Mouse (Mus musculus): ENCODE data around the gene Il23a. TPM values are rescaled to one million over a fixed set of nuclear protein-coding genes. Genes with fewer than 3 reads are reported as not detected.

Gene Il23a
- polyA plus RNA-seq, 1 experiment from 2014 or later: 0.16 TPM

- ATAC-seq (replicated peaks; ENCODE audit: low FRiP score, low read depth) (no peak), DNase-seq (ENCODE audit: low spot score) (no peak)
- no peak overlapping the region for H3K27ac ChIP-seq
- TF ChIP-seq CTCF (IDR thresholded peaks at IDR 0.05; ENCODE audit: low read depth): no peak
- H3K27me3 ChIP-seq (ENCODE audit: insufficient read depth, low read length): no peaks in the 10 kb centered on the region
- no peaks in the 10 kb centered on the region for H3K9me3 ChIP-seq (replicated peaks; ENCODE audit: low read length)
- H3K4me3 ChIP-seq (replicated peaks; ENCODE audit: low read depth, low read length): no peak overlapping the region
- no peak overlapping the region for H3K4me2 ChIP-seq (ENCODE audit: low read length)
- 83% methylated on average over 8 of the region's 8 CpGs for WGBS
- H3K4me1 ChIP-seq (replicated peaks; ENCODE audit: insufficient read depth, low read length): no peaks in the 10 kb centered on the region
- H3K9ac ChIP-seq (ENCODE audit: low read depth, low read length): no peak overlapping the region
- peaks cover 13% of the 10 kb centered on the region for H3K36me3 ChIP-seq (ENCODE audit: insufficient read depth, low read length)
These were observed 42.6 kb downstream of the Il23a start for GRCm38 (mm10) chr10:128255925-128256324.

GRCm38 (mm10) chr10:128253677-128254255, 44.8 kb downstream of the Il23a start, which contains the start of gene Apon:
Apon (plus strand) TSS chr10:128254096.
- H3K27ac ChIP-seq: no peak within 1 kb of the TSS
- H3K27me3 ChIP-seq (ENCODE audit: insufficient read depth, low read length): no peaks in the 10 kb centered on the region
- DNase-seq (ENCODE audit: low spot score) (no peak), ATAC-seq (replicated peaks; ENCODE audit: low FRiP score, low read depth) (no peak)
- no peak within 1 kb of the TSS for H3K4me2 ChIP-seq (ENCODE audit: low read length)
- H3K36me3 ChIP-seq (ENCODE audit: insufficient read depth, low read length): peaks cover 32% of the 10 kb centered on the region
- H3K9ac ChIP-seq (ENCODE audit: low read depth, low read length): no peak within 1 kb of the TSS
- WGBS: 80% methylated on average over 4 of the region's 4 CpGs
- no peaks in the 10 kb centered on the region for H3K4me1 ChIP-seq (replicated peaks; ENCODE audit: insufficient read depth, low read length)
- no peak for TF ChIP-seq CTCF (IDR thresholded peaks at IDR 0.05; ENCODE audit: low read depth)
- H3K4me3 ChIP-seq (replicated peaks; ENCODE audit: low read depth, low read length): no peak within 1 kb of the TSS
- H3K9me3 ChIP-seq (replicated peaks; ENCODE audit: low read length): no peaks in the 10 kb centered on the region

GRCm38 (mm10) chr10:128250565-128250964, 48.0 kb downstream of the Il23a start:
- Histone ChIP-seq H3K27me3 (ENCODE audit: insufficient read depth, low read length) (no peaks in the 10 kb centered on the region), H3K4me2 (ENCODE audit: low read length) (no peak overlapping the region), H3K27ac (no peak overlapping the region), H3K9ac (ENCODE audit: low read depth, low read length) (no peak overlapping the region), H3K4me3 (replicated peaks; ENCODE audit: low read depth, low read length) (no peak overlapping the region), H3K9me3 (replicated peaks; ENCODE audit: low read length) (no peaks in the 10 kb centered on the region), H3K36me3 (ENCODE audit: insufficient read depth, low read length) (peaks cover 45% of the 10 kb centered on the region), H3K4me1 (replicated peaks; ENCODE audit: insufficient read depth, low read length) (no peaks in the 10 kb centered on the region)
- WGBS: 95% methylated on average over 13 of the region's 13 CpGs
- ATAC-seq (replicated peaks; ENCODE audit: low FRiP score, low read depth) (no peak), DNase-seq (ENCODE audit: low spot score) (no peak)
- TF ChIP-seq CTCF (IDR thresholded peaks at IDR 0.05; ENCODE audit: low read depth): no peak

GRCm38 (mm10) chr10:128247020-128247732, 51.4 kb downstream of the Il23a start:
- peak; percentile 86 for DNase-seq (ENCODE audit: low spot score)
- 78% methylated on average over 17 of the region's 17 CpGs for WGBS
- H3K9me3 ChIP-seq (replicated peaks; ENCODE audit: low read length): no peaks in the 10 kb centered on the region
- 0 out of 2 replicates have a peak overlapping the region, but pooled peaks have one; percentile 6 for H3K9ac ChIP-seq (ENCODE audit: low read depth, low read length)
- H3K4me1 ChIP-seq (replicated peaks; ENCODE audit: insufficient read depth, low read length): no peaks in the 10 kb centered on the region
- H3K4me3 ChIP-seq (replicated peaks; ENCODE audit: low read depth, low read length): peak overlapping the region; percentile 12; the same call in 1 of the 2 replicates
- H3K4me2 ChIP-seq (ENCODE audit: low read length): peak overlapping the region; percentile 40
- no peaks in the 10 kb centered on the region for H3K27me3 ChIP-seq (ENCODE audit: insufficient read depth, low read length)
- H3K36me3 ChIP-seq (ENCODE audit: insufficient read depth, low read length): peaks cover 53% of the 10 kb centered on the region
- ATAC-seq (replicated peaks; ENCODE audit: low FRiP score, low read depth): no peak
- H3K27ac ChIP-seq: peak overlapping the region; percentile 82
- TF ChIP-seq CTCF (IDR thresholded peaks at IDR 0.05; ENCODE audit: low read depth): no peak

Other genes with a start within 250 kb of the Il23a start
- gene Ptges3, start 239.8 kb downstream of the Il23a start, polyA plus RNA-seq (2015; fragmentation: Nextera tagmentation; extraction: Ambion mirVana): 467 and 468 TPM in 2 replicates
- gene Atp5b, start 215.5 kb downstream of the Il23a start, polyA plus RNA-seq (2015; fragmentation: Nextera tagmentation; extraction: Ambion mirVana): 3,631 and 3,848 TPM in 2 replicates
- gene Baz2a, start 207.2 kb downstream of the Il23a start, polyA plus RNA-seq (2015; fragmentation: Nextera tagmentation; extraction: Ambion mirVana): 9.8 and 11.3 TPM in 2 replicates
- 27.0 and 30.0 TPM in 2 replicates for gene Rbms2, start 118.5 kb downstream of the Il23a start, polyA plus RNA-seq (2015; fragmentation: Nextera tagmentation; extraction: Ambion mirVana)
- 0.68 and 0.79 TPM in 2 replicates for gene Gls2, start 104.3 kb downstream of the Il23a start, polyA plus RNA-seq (2015; fragmentation: Nextera tagmentation; extraction: Ambion mirVana)
- 31.5 and 35.1 TPM in 2 replicates for gene Spryd4, start 86.9 kb downstream of the Il23a start, polyA plus RNA-seq (2015; fragmentation: Nextera tagmentation; extraction: Ambion mirVana)
- gene Mip, start 72.9 kb downstream of the Il23a start, polyA plus RNA-seq (2015; fragmentation: Nextera tagmentation; extraction: Ambion mirVana): not detected in 2 replicates
- gene Timeless, start 66.7 kb downstream of the Il23a start, polyA plus RNA-seq (2015; fragmentation: Nextera tagmentation; extraction: Ambion mirVana): 26.4 and 33.3 TPM in 2 replicates
- 0.11 and 0.34 TPM in 2 replicates for gene Apon, start 44.7 kb downstream of the Il23a start, polyA plus RNA-seq (2015; fragmentation: Nextera tagmentation; extraction: Ambion mirVana)
- 0.21 and 0.42 TPM in 2 replicates for gene Apof, start 30.1 kb downstream of the Il23a start, polyA plus RNA-seq (2015; fragmentation: Nextera tagmentation; extraction: Ambion mirVana)
- 9.0 and 10.9 TPM in 2 replicates for gene Stat2, start 28.2 kb downstream of the Il23a start, polyA plus RNA-seq (2015; fragmentation: Nextera tagmentation; extraction: Ambion mirVana)
- 26.5 and 28.5 TPM in 2 replicates for gene Pan2, start 4.6 kb upstream of the Il23a start, polyA plus RNA-seq (2015; fragmentation: Nextera tagmentation; extraction: Ambion mirVana)
- gene Cnpy2, start 23.7 kb upstream of the Il23a start, polyA plus RNA-seq (2015; fragmentation: Nextera tagmentation; extraction: Ambion mirVana): 350 and 363 TPM in 2 replicates
- gene Cs, start 39.0 kb upstream of the Il23a start, polyA plus RNA-seq (2015; fragmentation: Nextera tagmentation; extraction: Ambion mirVana): 167 and 195 TPM in 2 replicates
- 18.3 and 19.7 TPM in 2 replicates for gene Coq10a, start 70.2 kb upstream of the Il23a start, polyA plus RNA-seq (2015; fragmentation: Nextera tagmentation; extraction: Ambion mirVana)
- 6.2 TPM in 2 replicates for gene Ankrd52, start 78.4 kb upstream of the Il23a start, polyA plus RNA-seq (2015; fragmentation: Nextera tagmentation; extraction: Ambion mirVana)
- gene Slc39a5, start 102.5 kb upstream of the Il23a start, polyA plus RNA-seq (2015; fragmentation: Nextera tagmentation; extraction: Ambion mirVana): 56.0 and 64.8 TPM in 2 replicates
- gene Nabp2, start 112.7 kb upstream of the Il23a start, polyA plus RNA-seq (2015; fragmentation: Nextera tagmentation; extraction: Ambion mirVana): 82.4 and 85.5 TPM in 2 replicates
- 34.9 and 39.3 TPM in 2 replicates for gene Rnf41, start 112.9 kb upstream of the Il23a start, polyA plus RNA-seq (2015; fragmentation: Nextera tagmentation; extraction: Ambion mirVana)
- gene Smarcc2, start 160.5 kb upstream of the Il23a start, polyA plus RNA-seq (2015; fragmentation: Nextera tagmentation; extraction: Ambion mirVana): 40.5 and 44.9 TPM in 2 replicates
- 1,410 and 1,495 TPM in 2 replicates for gene Myl6, start 195.4 kb upstream of the Il23a start, polyA plus RNA-seq (2015; fragmentation: Nextera tagmentation; extraction: Ambion mirVana)
- 3.2 and 3.7 TPM in 2 replicates for gene Myl6b, start 199.9 kb upstream of the Il23a start, polyA plus RNA-seq (2015; fragmentation: Nextera tagmentation; extraction: Ambion mirVana)
- gene Esyt1, start 227.1 kb upstream of the Il23a start, polyA plus RNA-seq (2015; fragmentation: Nextera tagmentation; extraction: Ambion mirVana): 15.9 TPM in 2 replicates
- 13.7 and 16.9 TPM in 2 replicates for gene Zc3h10, start 249.0 kb upstream of the Il23a start, polyA plus RNA-seq (2015; fragmentation: Nextera tagmentation; extraction: Ambion mirVana)